Mouse (Mus musculus): ENCODE data around the gene Prkra. TPM values are rescaled to one million over a fixed set of nuclear protein-coding genes. Genes with fewer than 3 reads are reported as not detected.

The Prkra gene
- total RNA-seq, 2 experiments from 2014 or later = 22.4 to 26.2 TPM

GRCm38 (mm10) chr2:76597521-76597920, 50.3 kb downstream of the Prkra start:
- no peak for DNase-seq (ENCODE audit: extremely low spot score in 1 of 2, low spot score in 2 of 2)
- intact Hi-C loops (cut with DNase I) = no loop called here

- intact Hi-C loops (cut with DNase I) = loop anchor here (5.0 kb wide), 1 partner anchor 215 kb away; no protein-coding TSS in a partner anchor
- no peak for DNase-seq (ENCODE audit: extremely low spot score in 1 of 2, low spot score in 2 of 2)
Measured at GRCm38 (mm10) chr2:76592401-76592924, 55.4 kb downstream of the Prkra start.

- no peak for DNase-seq (ENCODE audit: extremely low spot score in 1 of 2, low spot score in 2 of 2)
- intact Hi-C loops (cut with DNase I) = loop anchor here (5.0 kb wide), 1 partner anchor 213 kb away; no protein-coding TSS in a partner anchor
Measured at GRCm38 (mm10) chr2:76590221-76590620, 57.6 kb downstream of the Prkra start.

- intact Hi-C loops (cut with DNase I) = no loop called here
Measured at GRCm38 (mm10) chr2:76586906-76587305, 60.9 kb downstream of the Prkra start.

GRCm38 (mm10) chr2:76585090-76585489, 62.7 kb downstream of the Prkra start:
- intact Hi-C loops (cut with DNase I) = no loop called here

More at GRCm38 (mm10) chr2:76586906-76587305, 60.9 kb downstream of the Prkra start:
- no peak for DNase-seq (ENCODE audit: extremely low spot score in 1 of 2, low spot score in 2 of 2)

More at GRCm38 (mm10) chr2:76585090-76585489, 62.7 kb downstream of the Prkra start:
- DNase-seq (ENCODE audit: extremely low spot score in 1 of 2, low spot score in 2 of 2) = no peak

Other genes starting within 250 kb of the Prkra start
- 10 to 100 TPM; 43.7 to 46.3 TPM for gene Osbpl6, start 241.5 kb downstream of the Prkra start, total RNA-seq (2021)
- gene Pjvk, start 461 bp upstream of the Prkra start, total RNA-seq (2021) = under 1 TPM; 0.71 to 0.75 TPM
- 1 to 10 TPM; 4.9 to 6.0 TPM for gene Fkbp7, start 25.1 kb upstream of the Prkra start, total RNA-seq (2021)
- 10 to 100 TPM; 22.5 to 22.9 TPM for gene Plekha3, start 27.3 kb upstream of the Prkra start, total RNA-seq (2021)